Mouse (Mus musculus) kidney, postnatal 0 days (tissue): ENCODE measurements around the gene Adora1. TPM values are rescaled to one million over a fixed set of nuclear protein-coding genes. Genes with fewer than 3 reads are reported as not detected.

ENCODE experiments used
- ATAC-seq: fragments of 200-750 bp; cut with Nextera tagmentation; replicated peaks from 2 replicates; pipeline ENCODE4 v1.8.0; 2017; ENCODE audit warnings: low read depth, moderate number of reproducible peaks, moderate TSS enrichment, moderate library complexity; ENCODE audit not compliant: low FRiP score
- DNase-seq: peaks from one replicate; pipeline ENCODE4 v3.0.0-alpha.2; 2016; ENCODE audit warnings: low spot score
- H3K27ac ChIP-seq: fragments of 300-500 bp; sonication (generic); 2 replicates; pipeline ENCODE4 v1.5.1; 2014; ENCODE audit warnings: mild to moderate bottlenecking
- H3K27me3 ChIP-seq: fragments of 300-500 bp; sonication (generic); 2 replicates; pipeline ENCODE4 v1.6.1; 2014; ENCODE audit warnings: low read length, mixed read lengths; ENCODE audit not compliant: insufficient read depth
- H3K36me3 ChIP-seq: fragments of 300-500 bp; sonication (generic); 2 replicates; pipeline ENCODE4 v1.6.1; 2014; ENCODE audit warnings: low read length, mixed read lengths; ENCODE audit not compliant: insufficient read depth
- H3K4me1 ChIP-seq: fragments of 300-500 bp; sonication (generic); replicated peaks from 2 replicates; pipeline ENCODE4 v1.6.1; 2014; ENCODE audit warnings: antibody characterized with exemption, low read length, mixed read lengths; ENCODE audit not compliant: insufficient read depth
- H3K4me2 ChIP-seq: fragments of 300-500 bp; sonication (generic); 2 replicates; pipeline ENCODE4 v1.6.1; 2014; ENCODE audit warnings: mild to moderate bottlenecking, low read length, moderate library complexity, mixed read lengths
- H3K4me3 ChIP-seq: fragments of 300-500 bp; sonication (generic); replicated peaks from 2 replicates; pipeline ENCODE4 v1.5.1; 2014; ENCODE audit warnings: low read depth, low read length
- H3K9ac ChIP-seq: fragments of 300-500 bp; sonication (generic); 2 replicates; pipeline ENCODE4 v1.6.1; 2014; ENCODE audit warnings: low read depth, low read length
- H3K9me3 ChIP-seq: fragments of 300-500 bp; sonication (generic); replicated peaks from 2 replicates; pipeline ENCODE4 v1.6.1; 2016; ENCODE audit warnings: low read length, inconsistent platforms, mixed read lengths
- CTCF ChIP-seq: IDR thresholded peaks from 2 replicates; pipeline ENCODE4 v1.5.1; 2016; ENCODE audit warnings: antibody characterized with exemption, low read depth, mild to moderate bottlenecking, moderate library complexity
- WGBS: fragments of 180-500 bp; shearing (Covaris S2); extraction: QIAGEN DNeasy Blood & Tissue Kit; methylation state at CpG from one replicate; pipeline ENCODE4 v1.1.7; 2014; 5-methylcytosine and 5-hydroxymethylcytosine counted together
- polyA plus RNA-seq: library from polyadenylated mRNA; unstranded; fragments of >200 nt; fragmentation: Nextera tagmentation; extraction: Ambion mirVana; gene quantifications from 2 replicates; pipeline ENCODE4 v1.2.1, GENCODE M21; 2015

Adora1 gene
- polyA plus RNA-seq, 1 experiment from 2014 or later = 13.7 TPM

- H3K36me3 ChIP-seq = no peaks in the 10 kb centered on the region
- peaks cover 21% of the 10 kb centered on the region for H3K4me1 ChIP-seq
- H3K27ac ChIP-seq = no peak overlapping the region
- no peak for ATAC-seq
- no peak for TF ChIP-seq CTCF
- no peak for DNase-seq
- 59% methylated on average over 7 of the region's 7 CpGs for WGBS
- H3K4me3 ChIP-seq = no peak overlapping the region
- H3K27me3 ChIP-seq = no peaks in the 10 kb centered on the region
- H3K4me2 ChIP-seq = no peak overlapping the region
- H3K9ac ChIP-seq = no peak overlapping the region
- no peaks in the 10 kb centered on the region for H3K9me3 ChIP-seq
Measured at GRCm38 (mm10) chr1:134213405-134213804, 21.8 kb downstream of the Adora1 start.

GRCm38 (mm10) chr1:134212351-134212750, 22.9 kb downstream of the Adora1 start:
- no peak for ATAC-seq
- no peaks in the 10 kb centered on the region for H3K36me3 ChIP-seq
- H3K27ac ChIP-seq = peak overlapping the region; percentile 68; the same call in 1 of the 2 replicates
- no peaks in the 10 kb centered on the region for H3K27me3 ChIP-seq
- no peak overlapping the region for H3K4me3 ChIP-seq
- 70% methylated on average over 6 of the region's 6 CpGs for WGBS
- H3K9ac ChIP-seq = no peak overlapping the region
- H3K4me1 ChIP-seq = peaks cover 21% of the 10 kb centered on the region
- DNase-seq = no peak
- no peaks in the 10 kb centered on the region for H3K9me3 ChIP-seq
- H3K4me2 ChIP-seq = no peak overlapping the region
- TF ChIP-seq CTCF = no peak

- H3K36me3 ChIP-seq = no peaks in the 10 kb centered on the region
- DNase-seq (peak; percentile 79), ATAC-seq (peak; percentile 44)
- no peak overlapping the region for H3K4me3 ChIP-seq
- H3K4me2 ChIP-seq = no peak overlapping the region
- H3K9me3 ChIP-seq = no peaks in the 10 kb centered on the region
- H3K27ac ChIP-seq = peak overlapping the region; percentile 68
- no peak overlapping the region for H3K9ac ChIP-seq
- WGBS = 6% methylated on average over 2 of the region's 2 CpGs
- H3K4me1 ChIP-seq = peaks cover 21% of the 10 kb centered on the region
- TF ChIP-seq CTCF = no peak
- no peaks in the 10 kb centered on the region for H3K27me3 ChIP-seq
Measured at GRCm38 (mm10) chr1:134211631-134212030, 23.6 kb downstream of the Adora1 start.

- 23% methylated on average over 6 of the region's 6 CpGs for WGBS
- peaks cover 21% of the 10 kb centered on the region for H3K4me1 ChIP-seq
- H3K27ac ChIP-seq = peak overlapping the region; percentile 68
Measured at GRCm38 (mm10) chr1:134211043-134211442, 24.2 kb downstream of the Adora1 start.

GRCm38 (mm10) chr1:134210179-134210755, 25.0 kb downstream of the Adora1 start:
- peaks cover 21% of the 10 kb centered on the region for H3K4me1 ChIP-seq
- DNase-seq (no peak), ATAC-seq (no peak)
- H3K36me3 ChIP-seq = no peaks in the 10 kb centered on the region
- no peak overlapping the region for H3K9ac ChIP-seq
- peak overlapping the region; percentile 68 for H3K27ac ChIP-seq
- H3K4me3 ChIP-seq = no peak overlapping the region
- no peaks in the 10 kb centered on the region for H3K27me3 ChIP-seq
- no peak for TF ChIP-seq CTCF
- 81% methylated on average over 5 of the region's 6 CpGs for WGBS
- no peaks in the 10 kb centered on the region for H3K9me3 ChIP-seq
- no peak overlapping the region for H3K4me2 ChIP-seq

More at GRCm38 (mm10) chr1:134211043-134211442, 24.2 kb downstream of the Adora1 start:
- no peaks in the 10 kb centered on the region for H3K9me3 ChIP-seq
- no peaks in the 10 kb centered on the region for H3K36me3 ChIP-seq
- DNase-seq (no peak), ATAC-seq (no peak)
- no peak overlapping the region for H3K9ac ChIP-seq
- no peaks in the 10 kb centered on the region for H3K27me3 ChIP-seq
- H3K4me2 ChIP-seq = no peak overlapping the region
- H3K4me3 ChIP-seq = no peak overlapping the region
- no peak for TF ChIP-seq CTCF

- Histone ChIP-seq H3K27me3 (no peaks in the 10 kb centered on the region), H3K9me3 (no peaks in the 10 kb centered on the region), H3K9ac (no peak overlapping the region), H3K4me3 (no peak overlapping the region), H3K36me3 (no peaks in the 10 kb centered on the region), H3K27ac (no peak overlapping the region), H3K4me1 (peaks cover 7% of the 10 kb centered on the region), H3K4me2 (no peak overlapping the region)
- TF ChIP-seq CTCF = no peak
- ATAC-seq (no peak), DNase-seq (no peak)
- WGBS = 38% methylated on average over 5 of the region's 5 CpGs
Measured at GRCm38 (mm10) chr1:134206085-134206484, 29.1 kb downstream of the Adora1 start.
